Mouse (Mus musculus): ENCODE results near the gene Prss46. TPM values are rescaled to one million over a fixed set of nuclear protein-coding genes. Genes with fewer than 3 reads are reported as not detected.
A peak's percentile ranks its signal among the peaks of the same experiment; 100 is the strongest.

The Prss46 gene
- total and polyA plus RNA-seq, 2 experiments = not detected

DNA sequence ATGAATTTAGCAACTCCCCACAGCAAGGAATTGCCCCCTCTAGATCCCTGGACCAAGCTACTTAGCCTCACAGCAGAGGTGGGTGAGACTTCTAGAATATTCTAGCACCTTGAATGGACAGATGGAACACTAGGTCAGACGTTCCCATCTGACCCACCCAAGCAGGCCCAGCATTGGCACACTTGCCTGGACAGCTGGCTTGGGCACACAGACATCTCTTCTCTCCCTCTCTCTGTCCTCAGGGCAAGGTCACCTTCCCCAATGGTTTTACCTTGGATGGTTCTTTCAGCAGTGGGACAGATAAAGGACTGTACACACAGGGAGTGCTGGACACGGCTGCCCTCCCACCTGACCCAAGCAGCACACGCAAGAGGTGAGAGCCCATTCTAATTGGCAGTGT, 48.2 kb downstream of the Prss46 start:
- no peak overlapping the region for H3K4me3 ChIP-seq (ENCODE audit: insufficient read depth, low read depth, low read length)
- DNase-seq (ENCODE audit: extremely low read depth, low read depth, low spot score) = no peak
- no peaks in the 10 kb centered on the region for H3K27me3 ChIP-seq (ENCODE audit: control insufficient read depth, insufficient read depth, low read length)
- H3K36me3 ChIP-seq (ENCODE audit: control insufficient read depth, insufficient read depth, low read length) = peaks cover 14% of the 10 kb centered on the region; the same call in 1 of the 2 replicates
- no peak overlapping the region for H3K9ac ChIP-seq (ENCODE audit: low read depth, low read length)
- no peak overlapping the region for H3K27ac ChIP-seq (replicated peaks; ENCODE audit: insufficient read depth, low read depth, low read length)
- H3K79me2 ChIP-seq (ENCODE audit: control insufficient read depth, insufficient read depth, low read length) = no peaks in the 10 kb centered on the region
- H3K4me1 ChIP-seq (ENCODE audit: control insufficient read depth, insufficient read depth, low read length) = peaks cover 5% of the 10 kb centered on the region
- TF ChIP-seq CTCF (IDR thresholded peaks at IDR 0.05; ENCODE audit: low read depth, low read length) (no peak), POLR2A (IDR thresholded peaks at IDR 0.05; ENCODE audit: extremely low read depth, insufficient read depth, low read length) (no peak)
- WGBS = 90% methylated on average over 3 of the region's 3 CpGs

DNA sequence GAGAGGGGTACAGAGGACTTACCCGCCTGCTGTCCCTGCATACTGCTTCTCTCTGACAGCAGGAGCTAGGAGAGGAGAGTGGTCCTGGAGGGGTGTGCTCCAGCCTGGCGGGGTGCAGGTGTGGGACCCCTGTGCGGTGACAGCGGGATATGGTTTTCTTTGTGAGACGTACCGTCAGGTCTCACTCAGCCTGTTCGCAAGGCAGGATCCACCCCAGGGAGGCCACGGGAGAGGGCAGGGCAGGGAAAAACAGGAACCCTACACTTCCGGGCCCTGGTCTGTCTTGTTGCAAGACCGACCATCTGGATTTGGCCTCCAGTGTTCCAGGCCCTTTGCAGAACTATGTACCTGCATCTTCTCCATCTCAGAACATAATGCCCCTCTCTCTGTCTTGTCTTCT, 49.1 kb downstream of the Prss46 start:
- 83% methylated on average over 10 of the region's 10 CpGs for WGBS
- DNase-seq (ENCODE audit: extremely low read depth, low read depth, low spot score) = no peak
- peaks cover 14% of the 10 kb centered on the region; the same call in 1 of the 2 replicates for H3K36me3 ChIP-seq (ENCODE audit: control insufficient read depth, insufficient read depth, low read length)

DNA sequence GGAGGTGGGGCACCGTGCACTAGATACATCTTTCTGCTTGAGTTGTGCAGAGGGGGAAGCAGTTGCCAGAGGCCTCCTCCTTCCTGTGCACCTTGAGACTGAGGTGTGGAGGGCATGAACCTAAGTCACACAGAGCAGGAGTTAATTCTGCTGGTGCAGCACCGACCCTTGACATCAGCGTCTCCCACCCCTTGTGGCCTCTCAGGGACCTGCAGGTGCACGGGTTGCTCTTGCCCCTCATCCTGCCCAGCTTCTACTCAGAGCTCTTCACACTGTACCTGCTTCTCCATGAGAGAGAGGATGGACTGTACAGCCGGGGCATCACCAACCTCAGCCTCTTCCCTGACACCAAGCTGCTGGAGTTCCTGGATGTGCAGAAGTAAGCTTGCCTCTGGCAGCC, 51.2 kb downstream of the Prss46 start:
- Histone ChIP-seq H3K36me3 (ENCODE audit: control insufficient read depth, insufficient read depth, low read length) (peaks cover 14% of the 10 kb centered on the region; the same call in 1 of the 2 replicates), H3K27ac (replicated peaks; ENCODE audit: insufficient read depth, low read depth, low read length) (no peak overlapping the region), H3K79me2 (ENCODE audit: control insufficient read depth, insufficient read depth, low read length) (no peaks in the 10 kb centered on the region), H3K9ac (ENCODE audit: low read depth, low read length) (no peak overlapping the region), H3K27me3 (ENCODE audit: control insufficient read depth, insufficient read depth, low read length) (no peaks in the 10 kb centered on the region), H3K4me1 (ENCODE audit: control insufficient read depth, insufficient read depth, low read length) (no peaks in the 10 kb centered on the region), H3K4me3 (ENCODE audit: insufficient read depth, low read depth, low read length) (no peak overlapping the region)
- TF ChIP-seq POLR2A (IDR thresholded peaks at IDR 0.05; ENCODE audit: extremely low read depth, insufficient read depth, low read length) (no peak), CTCF (IDR thresholded peaks at IDR 0.05; ENCODE audit: low read depth, low read length) (no peak)
- 84% methylated on average over 5 of the region's 5 CpGs for WGBS
- DNase-seq (ENCODE audit: extremely low read depth, low read depth, low spot score) = no peak

More for the DNA sequence above, 49.1 kb downstream of the Prss46 start:
- Histone ChIP-seq H3K79me2 (ENCODE audit: control insufficient read depth, insufficient read depth, low read length) (no peaks in the 10 kb centered on the region), H3K9ac (ENCODE audit: low read depth, low read length) (no peak overlapping the region), H3K4me1 (ENCODE audit: control insufficient read depth, insufficient read depth, low read length) (peaks cover 5% of the 10 kb centered on the region), H3K4me3 (ENCODE audit: insufficient read depth, low read depth, low read length) (peak overlapping the region; percentile 36; the same call in 1 of the 2 replicates), H3K27ac (replicated peaks; ENCODE audit: insufficient read depth, low read depth, low read length) (no peak overlapping the region), H3K27me3 (ENCODE audit: control insufficient read depth, insufficient read depth, low read length) (no peaks in the 10 kb centered on the region)
- TF ChIP-seq POLR2A (IDR thresholded peaks at IDR 0.05; ENCODE audit: extremely low read depth, insufficient read depth, low read length) = no peak
- TF ChIP-seq CTCF (IDR thresholded peaks at IDR 0.05; ENCODE audit: low read depth, low read length) = no peak

DNA sequence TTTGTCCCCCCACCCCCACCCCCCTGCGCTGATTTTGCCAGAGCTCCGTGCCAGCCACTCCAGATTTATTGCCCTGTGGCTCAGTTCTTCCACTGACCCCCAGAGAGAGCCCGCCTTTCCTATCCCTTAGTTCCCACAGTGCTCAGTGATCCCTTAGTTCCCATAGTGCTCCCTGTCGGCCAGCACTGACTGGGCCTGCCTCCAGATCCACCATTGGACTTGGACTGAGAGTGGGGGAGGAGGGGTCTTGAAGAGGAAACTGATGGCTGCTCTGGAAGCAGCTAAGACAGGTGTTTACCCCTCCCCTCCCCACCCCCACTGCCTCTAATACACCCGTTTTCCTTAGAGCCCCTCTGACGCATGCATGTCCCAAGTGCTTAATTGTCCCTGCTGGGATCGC, 51.7 kb downstream of the Prss46 start:
- TF ChIP-seq CTCF (IDR thresholded peaks at IDR 0.05; ENCODE audit: low read depth, low read length) (no peak), POLR2A (IDR thresholded peaks at IDR 0.05; ENCODE audit: extremely low read depth, insufficient read depth, low read length) (no peak)
- 88% methylated on average over 7 of the region's 7 CpGs for WGBS
- no peaks in the 10 kb centered on the region for H3K79me2 ChIP-seq (ENCODE audit: control insufficient read depth, insufficient read depth, low read length)
- no peak overlapping the region for H3K27ac ChIP-seq (replicated peaks; ENCODE audit: insufficient read depth, low read depth, low read length)
- no peak overlapping the region for H3K4me3 ChIP-seq (ENCODE audit: insufficient read depth, low read depth, low read length)
- DNase-seq (ENCODE audit: extremely low read depth, low read depth, low spot score) = no peak
- no peaks in the 10 kb centered on the region for H3K27me3 ChIP-seq (ENCODE audit: control insufficient read depth, insufficient read depth, low read length)
- no peaks in the 10 kb centered on the region for H3K4me1 ChIP-seq (ENCODE audit: control insufficient read depth, insufficient read depth, low read length)
- H3K9ac ChIP-seq (ENCODE audit: low read depth, low read length) = no peak overlapping the region
- H3K36me3 ChIP-seq (ENCODE audit: control insufficient read depth, insufficient read depth, low read length) = peaks cover 14% of the 10 kb centered on the region; the same call in 1 of the 2 replicates

DNA sequence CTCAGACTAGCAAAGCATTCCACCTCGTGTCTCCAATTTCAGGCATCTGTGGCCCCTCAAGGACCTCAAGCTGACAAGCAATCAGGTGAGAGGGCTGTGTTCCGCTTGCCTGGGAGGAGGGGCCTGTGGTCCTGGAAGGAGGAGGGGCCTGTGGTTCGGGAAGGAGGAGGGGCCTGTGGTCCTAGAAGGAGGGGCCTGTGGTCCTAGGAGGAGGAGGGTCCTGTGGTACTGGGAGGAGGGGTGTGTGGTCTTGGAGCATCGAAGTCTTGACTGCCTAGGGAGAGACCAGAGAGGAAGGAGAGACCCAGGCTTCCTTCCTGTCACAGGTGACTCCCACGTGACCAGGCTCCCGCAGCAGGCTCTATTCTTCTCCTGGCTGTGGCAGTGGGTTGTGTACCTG, 52.3 kb downstream of the Prss46 start:
- no peaks in the 10 kb centered on the region for H3K79me2 ChIP-seq (ENCODE audit: control insufficient read depth, insufficient read depth, low read length)
- no peak for TF ChIP-seq POLR2A (IDR thresholded peaks at IDR 0.05; ENCODE audit: extremely low read depth, insufficient read depth, low read length)
- TF ChIP-seq CTCF (IDR thresholded peaks at IDR 0.05; ENCODE audit: low read depth, low read length) = no peak
- no peak overlapping the region for H3K27ac ChIP-seq (replicated peaks; ENCODE audit: insufficient read depth, low read depth, low read length)
- WGBS = 69% methylated on average over 6 of the region's 6 CpGs
- H3K27me3 ChIP-seq (ENCODE audit: control insufficient read depth, insufficient read depth, low read length) = no peaks in the 10 kb centered on the region
- H3K36me3 ChIP-seq (ENCODE audit: control insufficient read depth, insufficient read depth, low read length) = peaks cover 14% of the 10 kb centered on the region; the same call in 1 of the 2 replicates
- DNase-seq (ENCODE audit: extremely low read depth, low read depth, low spot score) = no peak
- no peak overlapping the region for H3K9ac ChIP-seq (ENCODE audit: low read depth, low read length)
- no peak overlapping the region for H3K4me3 ChIP-seq (ENCODE audit: insufficient read depth, low read depth, low read length)
- no peaks in the 10 kb centered on the region for H3K4me1 ChIP-seq (ENCODE audit: control insufficient read depth, insufficient read depth, low read length)

DNA sequence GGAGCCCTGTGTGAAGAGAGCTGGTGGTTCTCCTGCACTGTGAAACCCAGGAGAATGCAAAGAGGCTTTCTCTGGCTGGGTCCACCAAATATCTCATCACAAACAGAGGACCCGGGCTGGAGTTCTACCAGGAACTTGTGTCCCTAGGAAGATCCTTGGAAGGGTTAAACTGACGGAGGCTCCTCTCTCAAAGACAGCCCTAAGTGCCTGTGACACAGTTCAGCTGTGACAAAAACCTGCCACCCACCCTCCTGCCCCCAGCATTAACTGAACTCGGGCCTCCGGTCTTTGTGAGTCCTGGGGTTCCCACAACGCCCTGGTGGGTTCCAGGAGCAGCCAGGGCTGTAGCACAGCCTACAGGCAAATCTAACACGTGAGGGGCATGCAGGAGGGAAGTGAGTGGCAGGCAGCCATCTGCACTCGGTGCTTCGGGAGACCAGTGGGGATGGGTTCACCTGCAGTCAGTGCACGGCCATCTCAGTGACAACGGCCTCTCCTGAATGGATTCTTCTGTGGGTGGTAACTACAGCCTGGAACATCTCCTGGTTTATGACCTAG, 55.2 kb downstream of the Prss46 start:
- DNase-seq (ENCODE audit: extremely low read depth, low read depth, low spot score) = no peak
- no peaks in the 10 kb centered on the region for H3K79me2 ChIP-seq (ENCODE audit: control insufficient read depth, insufficient read depth, low read length)
- H3K27ac ChIP-seq (replicated peaks; ENCODE audit: insufficient read depth, low read depth, low read length) = no peak overlapping the region
- 84% methylated on average over 10 of the region's 10 CpGs for WGBS
- H3K9ac ChIP-seq (ENCODE audit: low read depth, low read length) = no peak overlapping the region
- H3K4me3 ChIP-seq (ENCODE audit: insufficient read depth, low read depth, low read length) = no peak overlapping the region
- H3K36me3 ChIP-seq (ENCODE audit: control insufficient read depth, insufficient read depth, low read length) = peaks cover 6% of the 10 kb centered on the region; the same call in 1 of the 2 replicates
- H3K27me3 ChIP-seq (ENCODE audit: control insufficient read depth, insufficient read depth, low read length) = no peaks in the 10 kb centered on the region
- H3K4me1 ChIP-seq (ENCODE audit: control insufficient read depth, insufficient read depth, low read length) = no peaks in the 10 kb centered on the region
- no peak for TF ChIP-seq CTCF (IDR thresholded peaks at IDR 0.05; ENCODE audit: low read depth, low read length)
- TF ChIP-seq POLR2A (IDR thresholded peaks at IDR 0.05; ENCODE audit: extremely low read depth, insufficient read depth, low read length) = no peak

Data from liver, adult 2 months (tissue).